Mouse (Mus musculus): Measurements from ENCODE around the gene Dnajb12.

DNA sequence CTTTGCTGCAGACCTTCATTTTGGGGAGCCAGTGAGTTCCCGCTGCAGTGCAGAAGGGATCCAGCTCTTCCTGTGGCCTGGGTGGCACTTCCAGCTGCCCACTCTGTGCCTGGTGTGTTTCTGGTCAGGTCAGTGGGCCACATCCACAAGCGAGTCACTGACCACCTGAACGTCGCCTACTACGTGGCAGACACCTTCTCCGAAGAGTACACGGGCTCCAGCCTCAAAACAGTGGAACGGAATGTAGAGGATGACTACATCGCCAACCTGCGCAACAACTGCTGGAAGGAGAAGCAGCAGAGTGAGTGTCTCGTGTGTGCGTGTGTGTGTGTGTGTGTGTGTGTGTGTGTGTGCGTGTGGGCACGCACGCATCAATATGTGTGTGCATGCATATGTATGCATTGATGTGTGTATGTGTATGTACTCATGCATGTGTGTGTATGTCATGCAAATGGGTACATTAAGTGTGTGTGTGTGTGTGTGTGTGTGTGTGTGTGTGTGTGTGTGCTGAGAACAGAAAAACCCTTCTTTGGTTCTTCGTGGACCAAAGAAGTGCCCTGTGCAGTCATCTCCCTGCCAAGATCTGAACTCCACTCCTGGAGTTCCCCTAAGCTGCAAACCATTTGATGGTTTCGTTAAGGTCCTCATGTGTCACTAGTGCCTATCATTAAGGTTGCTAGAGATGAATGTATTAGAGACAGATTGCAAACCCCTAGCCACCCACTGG lies 16.3 kb downstream of the Dnajb12 start:
- no peak for TF ChIP-seq POLR2A (IDR thresholded peaks at IDR 0.05; ENCODE audit: extremely low read depth, insufficient read depth, low read length)
- no peak for TF ChIP-seq CTCF (IDR thresholded peaks at IDR 0.05; ENCODE audit: low read depth, low read length)
